Mouse (Mus musculus) forebrain, embryonic 12.5 days (tissue): Measurements from ENCODE around the gene Phf14. TPM values are rescaled to one million over a fixed set of nuclear protein-coding genes. Genes with fewer than 3 reads are reported as not detected.
"Not testable (repeated sequence)": the region's sequence is repeated elsewhere in the genome, so short reads cannot be mapped to it uniquely, and the experiment has no call there.

Experiments
- ATAC-seq: fragments of 200-750 bp; cut with Nextera tagmentation; 2 replicates; pipeline ENCODE4 v1.8.0; 2017; ENCODE audit warnings: moderate TSS enrichment; ENCODE audit not compliant: low FRiP score
- H3K27ac ChIP-seq: fragments of 300-500 bp; sonication (generic); 2 replicates; pipeline ENCODE4 v1.5.1; 2016; ENCODE audit warnings: mild to moderate bottlenecking
- H3K27me3 ChIP-seq: fragments of 300-500 bp; sonication (generic); 2 replicates; pipeline ENCODE4 v1.6.1; 2016; ENCODE audit warnings: mild to moderate bottlenecking
- H3K36me3 ChIP-seq: fragments of 300-500 bp; sonication (generic); replicated peaks from 2 replicates; pipeline ENCODE4 v1.6.1; 2016; ENCODE audit warnings: mild to moderate bottlenecking
- H3K4me1 ChIP-seq: fragments of 300-500 bp; sonication (generic); 2 replicates; pipeline ENCODE4 v1.6.1; 2016
- H3K4me2 ChIP-seq: fragments of 300-500 bp; sonication (generic); 2 replicates; pipeline ENCODE4 v1.6.1; 2016; ENCODE audit warnings: mild to moderate bottlenecking, moderate library complexity
- H3K4me3 ChIP-seq: fragments of 300-500 bp; sonication (generic); replicated peaks from 2 replicates; pipeline ENCODE4 v1.5.1; 2016; ENCODE audit warnings: mild to moderate bottlenecking
- H3K9ac ChIP-seq: fragments of 300-500 bp; sonication (generic); 2 replicates; pipeline ENCODE4 v1.6.1; 2016; ENCODE audit warnings: mild to moderate bottlenecking
- H3K9me3 ChIP-seq: fragments of 300-500 bp; sonication (generic); 2 replicates; pipeline ENCODE4 v1.6.1; 2016
- WGBS: fragments of 180-500 bp; shearing (Covaris S2); methylation state at CpG from one replicate; pipeline ENCODE4 v1.1.7; 2016; 5-methylcytosine and 5-hydroxymethylcytosine counted together
- polyA plus RNA-seq: library from polyadenylated mRNA; unstranded; fragments of >200 nt; fragmentation: Nextera tagmentation; extraction: Ambion mirVana; gene quantifications from 2 replicates; pipeline ENCODE4 v1.2.1, GENCODE M21; 2016

Gene Phf14
- polyA plus RNA-seq: 103 and 127 TPM in 2 replicates

- H3K27ac ChIP-seq: peak within 1 kb of the TSS; percentile 61
- H3K27me3 ChIP-seq: no peaks in the 10 kb centered on the region
- under 1% methylated on average over 59 of the region's 59 CpGs for WGBS
- peak; percentile 96 for ATAC-seq
- H3K36me3 ChIP-seq: peaks cover 15% of the 10 kb centered on the region
- H3K9me3 ChIP-seq: no peaks in the 10 kb centered on the region
- H3K4me2 ChIP-seq: peak within 1 kb of the TSS; percentile 55
- peaks cover 19% of the 10 kb centered on the region for H3K4me1 ChIP-seq
- peak within 1 kb of the TSS; percentile 83 for H3K9ac ChIP-seq
- H3K4me3 ChIP-seq: peak within 1 kb of the TSS; percentile 63
Observed at GRCm38 (mm10) chr6:11907269-11908032, at the start of gene Phf14, which contains the start of gene Ndufa4. Phf14 (plus strand) TSS chr6:11907809. Ndufa4 (minus strand) TSS chr6:11907497.

- not testable (repeated sequence) for H3K36me3 ChIP-seq, H3K27me3 ChIP-seq, H3K4me1 ChIP-seq, H3K4me3 ChIP-seq, ATAC-seq, H3K9ac ChIP-seq, H3K27ac ChIP-seq, H3K9me3 ChIP-seq, H3K4me2 ChIP-seq
- no CpG with 5 or more reads among the region's 2 CpGs for WGBS
Observed at GRCm38 (mm10) chr6:11875364-11875763, 32.2 kb upstream of the Phf14 start.

GRCm38 (mm10) chr6:11900809-11901310 lies 6.7 kb upstream of the Phf14 start:
- no peaks in the 10 kb centered on the region for H3K9me3 ChIP-seq
- no peak for ATAC-seq
- H3K4me3 ChIP-seq: no peak overlapping the region
- no peaks in the 10 kb centered on the region for H3K27me3 ChIP-seq
- H3K4me2 ChIP-seq: no peak overlapping the region
- no peak overlapping the region for H3K27ac ChIP-seq
- 83% methylated on average over 4 of the region's 4 CpGs for WGBS
- H3K9ac ChIP-seq: no peak overlapping the region
- H3K36me3 ChIP-seq: peaks cover 36% of the 10 kb centered on the region
- H3K4me1 ChIP-seq: peaks cover 2% of the 10 kb centered on the region

DNA sequence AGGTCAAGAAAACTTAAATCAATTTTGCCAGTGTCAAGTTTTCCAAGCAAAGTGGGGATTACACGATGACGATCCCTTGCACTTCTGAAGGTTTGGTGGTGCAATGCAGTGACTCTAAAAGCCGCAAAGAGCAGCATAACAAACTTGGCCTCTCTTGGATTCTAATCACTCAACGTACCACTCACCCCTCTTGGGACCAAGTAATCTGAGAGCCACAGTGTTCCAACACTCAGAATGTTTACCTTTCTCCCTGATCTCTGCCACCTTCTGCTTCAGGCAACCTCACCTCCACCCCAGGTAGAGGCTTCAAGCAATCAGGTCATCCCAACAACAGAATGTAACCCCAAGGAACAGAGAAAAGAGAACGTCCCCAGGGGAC lies 730 bp upstream of the Phf14 start:
- peak overlapping the region; percentile 55 for H3K4me2 ChIP-seq
- H3K9ac ChIP-seq: peak overlapping the region; percentile 83
- H3K27ac ChIP-seq: peak overlapping the region; percentile 61; the same call in 1 of the 2 replicates
- H3K36me3 ChIP-seq: peaks cover 21% of the 10 kb centered on the region
- peaks cover 19% of the 10 kb centered on the region for H3K4me1 ChIP-seq
- H3K4me3 ChIP-seq: peak overlapping the region; percentile 63
- ATAC-seq: peak; percentile 22; the same call in 1 of the 2 replicates
- 4% methylated on average over 5 of the region's 5 CpGs for WGBS
- no peaks in the 10 kb centered on the region for H3K27me3 ChIP-seq
- no peaks in the 10 kb centered on the region for H3K9me3 ChIP-seq

- 26% methylated on average over 7 of the region's 7 CpGs for WGBS
- Histone ChIP-seq H3K36me3 (peaks cover 13% of the 10 kb centered on the region), H3K27me3 (no peaks in the 10 kb centered on the region), H3K9me3 (no peaks in the 10 kb centered on the region), H3K4me1 (peaks cover 19% of the 10 kb centered on the region), H3K27ac (no peak overlapping the region), H3K4me2 (peak overlapping the region; percentile 55), H3K9ac (peak overlapping the region; percentile 83), H3K4me3 (peak overlapping the region; percentile 63)
- no peak for ATAC-seq
Observed at GRCm38 (mm10) chr6:11908170-11908569, 561 bp downstream of the Phf14 start.

- WGBS: under 1% methylated on average over 20 of the region's 20 CpGs
- peak; percentile 97 for ATAC-seq
- no peaks in the 10 kb centered on the region for H3K27me3 ChIP-seq
- H3K36me3 ChIP-seq: peaks cover 17% of the 10 kb centered on the region; the same call in 1 of the 2 replicates
- H3K9me3 ChIP-seq: no peaks in the 10 kb centered on the region
- H3K27ac ChIP-seq: peak overlapping the region; percentile 97
- peak overlapping the region; percentile 85 for H3K9ac ChIP-seq
- peak overlapping the region; percentile 66 for H3K4me2 ChIP-seq
- peaks cover 26% of the 10 kb centered on the region for H3K4me1 ChIP-seq
- H3K4me3 ChIP-seq: peak overlapping the region; percentile 90
Observed at GRCm38 (mm10) chr6:11925496-11926041, 18.0 kb downstream of the Phf14 start.

- peak overlapping the region; percentile 66 for H3K4me2 ChIP-seq
- H3K27ac ChIP-seq: peak overlapping the region; percentile 97
- H3K4me3 ChIP-seq: peak overlapping the region; percentile 90
- peak overlapping the region; percentile 85 for H3K9ac ChIP-seq
- H3K36me3 ChIP-seq: peaks cover 17% of the 10 kb centered on the region; the same call in 1 of the 2 replicates
- H3K27me3 ChIP-seq: no peaks in the 10 kb centered on the region
- H3K9me3 ChIP-seq: no peaks in the 10 kb centered on the region
- peaks cover 26% of the 10 kb centered on the region for H3K4me1 ChIP-seq
- ATAC-seq: peak; percentile 89
- WGBS: under 1% methylated on average over 39 of the region's 40 CpGs
Observed at GRCm38 (mm10) chr6:11926082-11926595, 18.5 kb downstream of the Phf14 start.

GRCm38 (mm10) chr6:11927485-11927884 lies 19.9 kb downstream of the Phf14 start:
- peak overlapping the region; percentile 66 for H3K4me2 ChIP-seq
- H3K9ac ChIP-seq: 0 out of 2 replicates have a peak overlapping the region, but pooled peaks have one; percentile 85

GRCm38 (mm10) chr6:11933403-11933802 lies 25.8 kb downstream of the Phf14 start:
- Histone ChIP-seq H3K4me1 (peaks cover 7% of the 10 kb centered on the region; the same call in 1 of the 2 replicates), H3K4me3 (no peak overlapping the region), H3K27ac (no peak overlapping the region), H3K27me3 (no peaks in the 10 kb centered on the region), H3K4me2 (no peak overlapping the region), H3K9me3 (no peaks in the 10 kb centered on the region), H3K9ac (no peak overlapping the region), H3K36me3 (peaks cover 13% of the 10 kb centered on the region)
- 95% methylated on average over 7 of the region's 7 CpGs for WGBS
- no peak for ATAC-seq

More at GRCm38 (mm10) chr6:11927485-11927884, 19.9 kb downstream of the Phf14 start:
- H3K27me3 ChIP-seq: no peaks in the 10 kb centered on the region
- H3K27ac ChIP-seq: no peak overlapping the region
- 88% methylated on average over 6 of the region's 6 CpGs for WGBS
- H3K4me3 ChIP-seq: no peak overlapping the region
- H3K4me1 ChIP-seq: peaks cover 26% of the 10 kb centered on the region
- H3K36me3 ChIP-seq: peaks cover 17% of the 10 kb centered on the region; the same call in 1 of the 2 replicates
- no peaks in the 10 kb centered on the region for H3K9me3 ChIP-seq
- ATAC-seq: no peak

GRCm38 (mm10) chr6:11940895-11941294 lies 33.3 kb downstream of the Phf14 start:
- H3K36me3 ChIP-seq: peaks cover 22% of the 10 kb centered on the region
- no peak for ATAC-seq
- H3K9ac ChIP-seq: no peak overlapping the region
- H3K27ac ChIP-seq: no peak overlapping the region
- no peak overlapping the region for H3K4me3 ChIP-seq
- no peaks in the 10 kb centered on the region for H3K9me3 ChIP-seq
- H3K4me1 ChIP-seq: no peaks in the 10 kb centered on the region
- no peaks in the 10 kb centered on the region for H3K27me3 ChIP-seq
- H3K4me2 ChIP-seq: no peak overlapping the region

DNA sequence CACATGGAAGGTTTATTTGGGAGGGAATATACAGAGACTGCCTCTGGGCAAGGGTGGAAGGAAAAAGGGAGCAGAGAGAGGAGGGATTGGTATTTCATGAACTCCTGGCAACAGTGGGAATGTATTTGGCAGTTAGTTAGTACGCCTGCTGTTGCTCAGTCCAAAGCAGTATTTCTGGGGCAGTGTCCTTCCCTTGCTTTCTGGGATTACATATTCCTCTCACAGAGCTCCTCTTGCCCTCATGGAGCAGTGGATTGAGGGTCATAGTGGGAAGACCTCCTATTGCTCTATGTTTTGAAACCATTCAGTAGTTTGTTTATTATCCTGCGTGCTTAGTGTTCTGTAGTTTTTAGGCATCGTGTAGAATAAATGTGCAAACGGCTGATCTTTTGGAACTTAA lies 34.5 kb downstream of the Phf14 start:
- Histone ChIP-seq H3K9ac (no peak overlapping the region), H3K4me1 (no peaks in the 10 kb centered on the region), H3K4me2 (no peak overlapping the region), H3K4me3 (no peak overlapping the region), H3K9me3 (no peaks in the 10 kb centered on the region), H3K27ac (no peak overlapping the region), H3K27me3 (no peaks in the 10 kb centered on the region), H3K36me3 (peaks cover 27% of the 10 kb centered on the region)
- 95% methylated on average over 4 of the region's 4 CpGs for WGBS
- no peak for ATAC-seq

- Histone ChIP-seq H3K27me3 (no peaks in the 10 kb centered on the region), H3K4me1 (no peaks in the 10 kb centered on the region), H3K36me3 (peaks cover 28% of the 10 kb centered on the region), H3K4me3 (no peak overlapping the region), H3K4me2 (no peak overlapping the region), H3K27ac (no peak overlapping the region), H3K9ac (no peak overlapping the region), H3K9me3 (no peaks in the 10 kb centered on the region)
- 83% methylated on average over 1 of the region's 1 CpGs for whole genome bisulfite sequencing
- no peak for ATAC-seq
Observed at GRCm38 (mm10) chr6:11948100-11948499, 40.5 kb downstream of the Phf14 start.
